Mouse (Mus musculus): ENCODE results near the gene Cyp2d10.

DNA sequence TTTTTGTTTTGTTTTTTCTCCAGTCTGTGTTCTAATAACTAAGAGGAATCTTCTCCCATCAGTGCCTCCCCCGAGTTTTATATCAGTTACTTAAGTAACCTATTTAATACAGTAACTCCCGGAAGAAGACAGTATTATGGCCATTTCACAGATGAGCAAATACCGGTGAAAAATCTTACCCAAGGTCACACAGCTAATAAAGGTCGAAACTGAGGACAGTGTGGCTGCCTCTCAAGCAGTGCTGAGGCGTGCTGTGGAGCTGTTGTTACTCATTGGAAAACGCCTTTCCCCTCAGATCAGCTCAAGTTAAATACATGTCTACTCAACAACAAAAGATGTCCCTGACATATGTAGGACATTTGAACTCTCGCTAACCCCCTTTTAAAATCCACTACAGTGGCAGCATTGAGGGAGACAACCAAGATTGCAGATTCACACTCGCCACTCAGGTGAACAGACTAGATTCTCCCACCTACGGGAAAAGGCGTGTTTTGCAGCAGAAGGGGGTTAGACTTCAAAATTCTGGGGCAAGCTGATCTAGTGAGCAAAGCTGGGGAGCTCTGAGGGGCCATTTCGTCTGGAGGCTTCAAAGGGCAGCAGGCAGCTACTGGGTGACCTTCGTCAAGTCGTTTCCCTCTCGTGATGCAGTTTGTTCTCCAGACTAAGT lies 53.8 kb downstream of the Cyp2d10 start:
- TF ChIP-seq CTCF (IDR thresholded peaks at IDR 0.05; ENCODE audit: extremely low read depth, insufficient read length, insufficient replicate concordance, low read depth, low read length) (no peak), POLR2A (IDR thresholded peaks at IDR 0.05; ENCODE audit: low read depth, low read length) (0 out of 2 replicates have a peak, but pooled peaks have one; percentile 15)
